Mouse (Mus musculus) forebrain, embryonic 15.5 days (tissue): ENCODE measurements around the gene Noct. TPM values are rescaled to one million over a fixed set of nuclear protein-coding genes. Genes with fewer than 3 reads are reported as not detected.
"Not testable (repeated sequence)": the region's sequence is repeated elsewhere in the genome, so short reads cannot be mapped to it uniquely, and the experiment has no call there.

Experiments
- ATAC-seq: fragments of 200-750 bp; cut with Nextera tagmentation; replicated peaks from 2 replicates; pipeline ENCODE4 v1.8.0; 2017; ENCODE audit warnings: mild to moderate bottlenecking, moderate TSS enrichment, moderate library complexity
- H3K27ac ChIP-seq: fragments of 300-500 bp; sonication (generic); replicated peaks from 2 replicates; pipeline ENCODE4 v1.5.1; 2015; ENCODE audit warnings: mild to moderate bottlenecking, inconsistent platforms
- H3K27me3 ChIP-seq: fragments of 300-500 bp; sonication (generic); 2 replicates; pipeline ENCODE4 v1.6.1; 2015; ENCODE audit warnings: inconsistent platforms
- H3K36me3 ChIP-seq: fragments of 300-500 bp; sonication (generic); 2 replicates; pipeline ENCODE4 v1.6.1; 2015; ENCODE audit warnings: mild to moderate bottlenecking, inconsistent platforms
- H3K4me1 ChIP-seq: fragments of 300-500 bp; sonication (generic); 2 replicates; pipeline ENCODE4 v1.6.1; 2015; ENCODE audit warnings: inconsistent platforms
- H3K4me2 ChIP-seq: fragments of 300-500 bp; sonication (generic); replicated peaks from 2 replicates; pipeline ENCODE4 v1.6.1; 2015; ENCODE audit warnings: mild to moderate bottlenecking, inconsistent platforms
- H3K4me3 ChIP-seq: fragments of 300-500 bp; sonication (generic); 2 replicates; pipeline ENCODE4 v1.5.1; 2015; ENCODE audit warnings: mild to moderate bottlenecking, inconsistent platforms
- H3K9ac ChIP-seq: fragments of 300-500 bp; sonication (generic); replicated peaks from 2 replicates; pipeline ENCODE4 v1.6.1; 2015; ENCODE audit warnings: mild to moderate bottlenecking, inconsistent platforms
- H3K9me3 ChIP-seq: fragments of 300-500 bp; sonication (generic); 2 replicates; pipeline ENCODE4 v1.6.1; 2016; ENCODE audit warnings: inconsistent platforms
- WGBS: fragments of 180-500 bp; shearing (Covaris S2); methylation state at CpG from one replicate; pipeline ENCODE4 v1.1.7; 2015; ENCODE audit warnings: mixed read lengths; 5-methylcytosine and 5-hydroxymethylcytosine counted together
- polyA plus RNA-seq: library from polyadenylated mRNA; unstranded; fragments of >200 nt; fragmentation: Nextera tagmentation; extraction: Ambion mirVana; gene quantifications from 2 replicates; pipeline ENCODE4 v1.2.1, GENCODE M21; 2015

The Noct gene
- polyA plus RNA-seq, 1 experiment from 2014 or later: 24.5 TPM

DNA sequence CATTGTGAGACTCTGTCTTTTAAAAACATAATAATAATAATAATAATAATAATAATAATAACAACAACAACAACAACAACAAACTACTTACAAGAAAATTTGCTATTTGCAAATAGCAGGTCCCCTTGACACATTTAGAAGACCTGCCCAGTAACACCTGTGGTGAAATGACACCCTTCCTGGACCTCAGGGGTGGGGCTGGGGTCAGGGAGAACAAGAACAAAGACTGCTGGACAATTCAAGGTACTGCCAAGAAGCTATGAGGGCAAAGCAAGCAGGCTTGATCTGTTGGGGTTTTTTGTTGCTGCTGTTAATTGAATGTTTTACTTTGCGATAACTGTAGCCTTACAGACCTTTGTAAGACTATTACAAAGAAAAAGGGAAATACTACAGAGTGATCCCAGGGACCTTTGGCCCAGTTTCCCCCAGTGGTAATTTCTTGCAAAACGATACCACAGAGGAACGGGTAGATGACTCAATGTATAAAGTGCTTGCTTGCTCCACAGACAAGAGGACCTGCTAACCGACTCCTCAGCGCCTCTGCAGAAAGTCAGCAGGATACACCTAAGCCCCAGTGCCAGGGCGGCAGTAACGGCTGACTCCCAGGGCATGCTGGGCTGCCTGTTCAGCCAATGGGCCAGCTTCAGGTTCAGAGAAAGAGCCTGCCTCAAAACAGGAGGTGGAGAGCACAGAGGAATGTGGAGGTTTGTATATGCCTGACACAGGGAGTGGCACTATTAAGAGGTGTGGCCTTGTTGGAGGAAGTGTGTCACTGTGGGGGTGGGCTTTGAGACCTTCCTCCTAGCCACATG lies 14.5 kb upstream of the Noct start:
- H3K27me3 ChIP-seq: no peaks in the 10 kb centered on the region
- 87% methylated on average over 7 of the region's 7 CpGs for WGBS
- H3K27ac ChIP-seq: no peak overlapping the region
- H3K9ac ChIP-seq: no peak overlapping the region
- no peaks in the 10 kb centered on the region for H3K36me3 ChIP-seq
- no peak overlapping the region for H3K4me3 ChIP-seq
- H3K4me2 ChIP-seq: no peak overlapping the region
- ATAC-seq: no peak
- no peaks in the 10 kb centered on the region for H3K9me3 ChIP-seq
- H3K4me1 ChIP-seq: no peaks in the 10 kb centered on the region

DNA sequence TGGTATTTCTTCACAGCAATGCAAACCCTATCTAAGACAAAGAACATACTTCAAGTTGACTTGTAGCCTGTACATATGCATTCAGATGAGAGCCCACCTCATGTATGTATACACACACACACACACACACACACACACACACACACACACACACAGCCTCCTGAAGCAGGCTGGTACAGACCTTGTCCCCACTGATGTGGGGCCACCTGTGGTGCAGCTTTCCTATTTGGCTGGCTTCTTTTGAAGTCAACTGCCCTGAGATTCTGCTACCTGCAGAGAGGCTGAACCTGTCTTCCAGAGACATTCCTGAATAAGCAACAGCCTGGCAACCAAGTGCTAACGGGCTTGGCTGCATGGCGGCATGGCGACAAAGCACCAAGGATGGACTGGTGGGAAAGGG lies 13.8 kb upstream of the Noct start:
- Histone ChIP-seq H3K27me3 (no peaks in the 10 kb centered on the region), H3K27ac (no peak overlapping the region), H3K9ac (no peak overlapping the region), H3K4me2 (no peak overlapping the region), H3K36me3 (no peaks in the 10 kb centered on the region), H3K4me1 (no peaks in the 10 kb centered on the region), H3K4me3 (no peak overlapping the region), H3K9me3 (no peaks in the 10 kb centered on the region)
- WGBS: 87% methylated on average over 3 of the region's 3 CpGs
- ATAC-seq: no peak

DNA sequence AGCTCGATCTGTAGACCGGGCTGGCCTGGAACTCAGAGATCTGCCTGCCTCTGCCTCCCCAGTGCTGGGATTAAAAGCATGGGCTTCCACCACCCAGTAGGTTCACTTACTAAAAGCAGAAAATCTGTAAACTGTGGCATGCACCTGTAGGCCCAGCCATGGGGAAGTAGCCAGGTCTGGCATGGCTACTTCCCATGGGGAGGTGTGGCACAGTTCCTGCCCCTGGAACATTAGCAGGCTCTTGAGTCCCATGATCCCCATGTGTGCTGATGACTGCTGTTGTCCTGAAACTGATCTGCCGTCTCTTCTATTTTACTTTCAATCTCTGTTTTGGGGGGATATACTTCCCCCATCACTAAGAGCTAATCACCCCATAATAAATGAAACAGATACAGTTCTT lies 11.1 kb upstream of the Noct start:
- Histone ChIP-seq H3K36me3 (no peaks in the 10 kb centered on the region), H3K27ac (no peak overlapping the region), H3K4me3 (no peak overlapping the region), H3K4me2 (no peak overlapping the region), H3K27me3 (no peaks in the 10 kb centered on the region), H3K9me3 (no peaks in the 10 kb centered on the region), H3K4me1 (no peaks in the 10 kb centered on the region), H3K9ac (no peak overlapping the region)
- ATAC-seq: no peak
- 95% methylated on average over 3 of the region's 3 CpGs for WGBS

DNA sequence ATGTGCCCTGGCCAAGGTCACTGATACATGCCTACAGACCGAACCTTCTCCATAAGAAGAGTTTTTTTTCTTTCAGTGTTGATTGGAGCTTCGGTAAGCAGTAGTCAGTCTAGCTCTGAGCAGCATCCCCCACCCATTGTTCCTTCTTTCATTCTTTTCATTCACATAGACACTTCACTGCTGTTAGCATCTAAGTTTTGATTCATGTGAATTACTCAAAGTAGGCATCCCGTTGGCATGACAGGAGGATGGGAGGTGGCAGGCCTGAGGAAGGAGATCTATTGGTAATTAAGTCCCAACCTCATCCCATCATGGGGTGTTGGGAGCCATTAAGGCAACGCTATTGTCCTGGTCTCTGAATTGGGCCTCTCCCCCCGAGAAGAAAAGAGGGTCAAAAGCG lies 8.6 kb upstream of the Noct start:
- H3K4me2 ChIP-seq: no peak overlapping the region
- no peak overlapping the region for H3K27ac ChIP-seq
- no peaks in the 10 kb centered on the region for H3K9me3 ChIP-seq
- no peaks in the 10 kb centered on the region for H3K36me3 ChIP-seq
- WGBS: 86% methylated on average over 6 of the region's 6 CpGs
- no peak overlapping the region for H3K9ac ChIP-seq
- no peaks in the 10 kb centered on the region for H3K4me1 ChIP-seq
- ATAC-seq: no peak
- H3K4me3 ChIP-seq: no peak overlapping the region
- no peaks in the 10 kb centered on the region for H3K27me3 ChIP-seq

DNA sequence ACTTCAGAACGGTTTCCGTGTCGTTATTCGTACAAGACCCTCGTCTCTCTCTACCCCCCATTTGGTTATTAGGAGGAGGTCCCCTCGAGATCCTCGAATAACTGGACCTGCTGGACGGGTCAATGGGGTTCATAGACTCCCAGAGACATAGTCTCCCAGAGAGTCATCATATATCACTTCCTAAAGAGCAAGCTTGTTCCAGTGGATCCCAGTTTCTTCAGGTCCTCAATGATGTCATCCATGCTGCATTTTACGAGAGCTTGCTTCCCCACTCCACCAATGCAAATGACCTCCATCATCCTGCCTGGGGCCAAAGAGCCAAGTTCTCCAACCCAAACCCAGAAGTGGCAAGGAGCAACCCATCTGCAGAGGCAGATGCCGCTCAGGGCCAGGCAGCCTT lies 7.9 kb upstream of the Noct start:
- H3K4me1 ChIP-seq, H3K36me3 ChIP-seq, H3K4me2 ChIP-seq, H3K4me3 ChIP-seq, H3K9ac ChIP-seq, H3K9me3 ChIP-seq, H3K27me3 ChIP-seq, ATAC-seq, H3K27ac ChIP-seq: not testable (repeated sequence)
- WGBS: 82% methylated on average over 8 of the region's 10 CpGs

DNA sequence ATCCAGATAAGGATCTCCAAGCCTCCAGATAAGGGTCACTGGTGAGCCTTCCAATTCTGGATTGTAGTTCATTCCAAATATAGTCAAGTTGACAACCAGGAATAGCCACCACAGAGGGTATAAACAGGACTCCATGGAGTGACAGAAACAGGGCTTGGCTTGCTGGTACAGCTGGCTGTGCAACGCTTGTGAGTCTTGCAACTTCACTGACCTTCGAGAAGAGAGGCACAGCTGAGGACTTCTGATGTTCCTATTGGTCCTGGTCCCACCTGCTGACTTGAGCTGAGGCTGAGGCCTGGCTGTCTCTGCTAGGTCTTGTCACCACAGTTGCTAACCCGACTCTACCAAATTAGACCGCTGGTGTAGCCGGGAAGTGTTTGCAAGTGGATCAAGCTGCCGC lies 5.9 kb upstream of the Noct start:
- H3K9me3 ChIP-seq, H3K9ac ChIP-seq, H3K36me3 ChIP-seq, H3K27me3 ChIP-seq, H3K27ac ChIP-seq, H3K4me1 ChIP-seq, H3K4me3 ChIP-seq, H3K4me2 ChIP-seq, ATAC-seq: not testable (repeated sequence)
- 86% methylated on average over 6 of the region's 6 CpGs for WGBS

DNA sequence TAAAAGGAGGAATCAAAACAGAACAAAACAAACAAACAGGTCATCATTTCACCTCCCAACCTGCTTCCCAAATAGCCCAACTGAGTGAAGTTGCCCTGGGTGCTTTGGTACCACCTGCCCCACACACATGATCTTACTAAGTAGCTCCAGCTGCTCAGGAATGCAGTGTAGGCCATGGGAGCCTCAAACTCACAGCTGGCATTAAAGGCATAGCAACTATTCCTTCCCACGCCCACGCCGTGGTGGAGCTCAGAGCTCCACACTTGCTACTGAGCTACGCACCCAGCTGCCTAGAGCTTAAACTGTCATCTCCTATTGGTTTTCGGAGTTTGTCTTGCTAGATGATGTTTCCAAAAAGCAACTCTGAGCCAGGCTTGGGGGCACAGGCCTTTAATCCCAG lies 5.0 kb upstream of the Noct start:
- Histone ChIP-seq H3K4me3 (no peak overlapping the region), H3K4me2 (no peak overlapping the region), H3K9ac (no peak overlapping the region), H3K4me1 (peaks cover 11% of the 10 kb centered on the region), H3K27me3 (no peaks in the 10 kb centered on the region), H3K9me3 (no peaks in the 10 kb centered on the region), H3K27ac (no peak overlapping the region), H3K36me3 (no peaks in the 10 kb centered on the region)
- 93% methylated on average over 5 of the region's 5 CpGs for WGBS
- no peak for ATAC-seq

DNA sequence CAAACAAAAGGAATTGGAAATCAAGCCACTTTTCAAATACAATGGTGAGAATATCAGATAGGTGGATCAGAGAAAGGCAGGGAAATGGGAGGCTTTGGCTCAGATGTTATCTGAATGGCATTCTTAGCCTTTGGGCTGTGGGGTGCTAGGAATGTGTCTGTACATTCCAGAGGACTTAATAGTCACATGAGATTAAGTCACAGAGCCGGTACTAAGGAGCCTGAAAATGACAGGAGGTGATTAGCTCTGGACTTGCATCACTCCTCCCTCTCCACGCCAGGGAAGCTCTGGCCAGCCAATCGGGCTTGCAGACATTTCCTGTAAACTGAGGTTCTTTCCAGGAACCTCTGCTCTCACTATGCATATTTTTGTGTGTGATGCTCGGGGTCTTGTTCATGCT lies 3.4 kb upstream of the Noct start:
- H3K9ac ChIP-seq: no peak overlapping the region
- peaks cover 15% of the 10 kb centered on the region for H3K4me1 ChIP-seq
- no peak overlapping the region for H3K4me2 ChIP-seq
- H3K27me3 ChIP-seq: no peaks in the 10 kb centered on the region
- no peak overlapping the region for H3K27ac ChIP-seq
- 61% methylated on average over 4 of the region's 4 CpGs for WGBS
- no peaks in the 10 kb centered on the region for H3K36me3 ChIP-seq
- no peaks in the 10 kb centered on the region for H3K9me3 ChIP-seq
- ATAC-seq: no peak
- no peak overlapping the region for H3K4me3 ChIP-seq

DNA sequence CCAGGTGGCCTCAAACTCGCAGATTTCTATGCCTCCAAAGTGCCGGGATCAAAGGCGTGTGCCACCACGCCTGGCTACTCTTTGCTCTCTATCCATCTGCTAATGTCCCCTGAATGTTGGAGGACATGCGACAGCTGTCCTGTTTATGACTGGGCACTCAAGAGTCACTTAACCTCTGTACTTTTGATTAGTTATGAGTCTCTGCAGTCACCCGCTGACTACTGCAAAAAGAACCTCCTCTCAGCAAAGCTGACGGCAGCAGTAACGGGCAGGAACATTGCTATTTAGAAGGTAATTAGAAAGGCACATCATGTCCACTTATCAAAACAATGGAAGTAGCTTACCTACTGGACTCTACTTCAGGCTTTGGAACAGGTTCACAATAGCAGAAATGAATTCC lies 2.4 kb upstream of the Noct start:
- H3K4me2 ChIP-seq: no peak overlapping the region
- H3K4me3 ChIP-seq: no peak overlapping the region
- H3K9ac ChIP-seq: no peak overlapping the region
- no peaks in the 10 kb centered on the region for H3K27me3 ChIP-seq
- H3K27ac ChIP-seq: no peak overlapping the region
- no peaks in the 10 kb centered on the region for H3K9me3 ChIP-seq
- ATAC-seq: no peak
- H3K4me1 ChIP-seq: peaks cover 23% of the 10 kb centered on the region
- WGBS: 77% methylated on average over 8 of the region's 8 CpGs
- no peaks in the 10 kb centered on the region for H3K36me3 ChIP-seq

DNA sequence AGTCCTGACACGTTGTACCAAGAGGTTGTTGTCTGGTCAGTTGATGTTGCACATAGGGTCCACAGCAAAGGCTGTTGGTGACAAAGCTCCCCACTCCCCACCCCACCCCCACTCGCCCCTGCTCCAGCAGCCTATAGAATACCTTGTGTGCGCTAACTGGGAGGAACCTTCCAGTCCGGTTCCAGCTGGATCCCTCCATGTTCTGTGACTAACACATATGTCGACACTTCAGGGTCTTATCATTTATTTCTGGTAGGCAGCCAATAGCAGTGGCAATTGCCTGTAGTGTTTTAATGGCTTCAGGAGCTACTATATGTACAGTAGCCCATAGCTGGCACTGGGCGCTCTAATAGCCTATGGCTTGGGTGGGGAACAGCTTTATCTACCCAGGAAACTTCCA lies 1.9 kb upstream of the Noct start:
- Histone ChIP-seq H3K4me2 (no peak overlapping the region), H3K4me3 (no peak overlapping the region), H3K27me3 (no peaks in the 10 kb centered on the region), H3K9me3 (no peaks in the 10 kb centered on the region), H3K27ac (no peak overlapping the region), H3K4me1 (peaks cover 23% of the 10 kb centered on the region), H3K9ac (no peak overlapping the region), H3K36me3 (no peaks in the 10 kb centered on the region)
- 81% methylated on average over 6 of the region's 6 CpGs for WGBS
- no peak for ATAC-seq

DNA sequence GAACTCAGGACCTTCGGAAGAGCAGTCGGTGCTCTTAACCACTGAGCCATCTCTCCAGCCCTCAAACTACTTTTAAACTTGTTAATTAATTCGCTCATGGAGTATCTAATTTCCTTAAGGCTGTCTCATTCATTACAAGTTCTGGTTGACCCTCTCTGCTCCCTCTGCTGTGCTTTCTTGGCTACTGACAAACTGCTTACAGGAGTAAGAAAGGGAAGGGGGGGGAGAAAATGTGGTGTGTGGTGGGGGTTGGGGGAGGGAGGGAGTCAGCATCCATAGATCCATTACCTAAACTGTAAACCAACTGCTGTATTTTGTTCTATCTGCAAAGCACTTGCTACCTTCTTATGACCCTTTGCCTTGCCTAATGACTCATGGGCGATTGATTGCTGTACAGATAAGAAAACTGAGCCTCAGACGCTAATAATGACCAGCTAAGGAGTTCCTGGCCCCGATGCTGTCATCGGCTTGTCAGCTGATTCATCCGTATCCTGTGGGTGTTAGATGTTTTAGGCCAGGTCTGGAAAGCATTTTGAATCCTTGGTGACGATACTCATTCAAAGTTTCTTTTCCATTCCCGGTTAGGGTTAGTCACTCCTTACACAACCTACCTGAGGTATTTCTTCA lies 1.3 kb upstream of the Noct start:
- Histone ChIP-seq H3K9ac (no peak overlapping the region), H3K27ac (no peak overlapping the region), H3K27me3 (no peaks in the 10 kb centered on the region), H3K9me3 (no peaks in the 10 kb centered on the region), H3K4me3 (no peak overlapping the region), H3K36me3 (no peaks in the 10 kb centered on the region), H3K4me1 (peaks cover 23% of the 10 kb centered on the region), H3K4me2 (no peak overlapping the region)
- WGBS: 70% methylated on average over 10 of the region's 10 CpGs
- no peak for ATAC-seq

DNA sequence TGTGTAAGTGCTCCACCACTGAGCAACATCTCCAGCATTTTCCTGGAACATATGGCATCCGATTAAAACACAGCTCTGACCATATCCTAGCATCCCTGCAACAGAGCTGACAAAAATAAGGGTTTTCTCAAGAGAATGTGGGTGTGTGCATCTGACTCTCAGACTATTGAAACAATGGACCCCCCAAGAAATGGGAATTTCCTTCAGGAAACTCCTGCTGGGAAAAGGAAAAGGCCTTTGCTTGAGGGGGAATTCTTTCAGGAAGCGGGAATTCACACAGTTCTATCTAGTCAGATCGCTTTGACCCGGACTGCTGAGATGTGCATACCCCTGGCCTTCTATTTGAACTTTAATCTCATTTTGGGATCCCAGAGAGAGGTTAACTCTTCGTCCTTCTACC lies 691 bp upstream of the Noct start:
- H3K9me3 ChIP-seq: no peaks in the 10 kb centered on the region
- H3K27me3 ChIP-seq: no peaks in the 10 kb centered on the region
- H3K36me3 ChIP-seq: no peaks in the 10 kb centered on the region
- WGBS: 22% methylated on average over 5 of the region's 5 CpGs
- H3K27ac ChIP-seq: 0 out of 2 replicates have a peak overlapping the region, but pooled peaks have one; percentile 99
- H3K4me2 ChIP-seq: peak overlapping the region; percentile 67
- H3K4me1 ChIP-seq: peaks cover 23% of the 10 kb centered on the region
- peak overlapping the region; percentile 98; the same call in 1 of the 2 replicates for H3K4me3 ChIP-seq
- H3K9ac ChIP-seq: no peak overlapping the region
- ATAC-seq: no peak
